8 mouse cellular contexts compared by ENCODE assay signal in the genomic region with DNA sequence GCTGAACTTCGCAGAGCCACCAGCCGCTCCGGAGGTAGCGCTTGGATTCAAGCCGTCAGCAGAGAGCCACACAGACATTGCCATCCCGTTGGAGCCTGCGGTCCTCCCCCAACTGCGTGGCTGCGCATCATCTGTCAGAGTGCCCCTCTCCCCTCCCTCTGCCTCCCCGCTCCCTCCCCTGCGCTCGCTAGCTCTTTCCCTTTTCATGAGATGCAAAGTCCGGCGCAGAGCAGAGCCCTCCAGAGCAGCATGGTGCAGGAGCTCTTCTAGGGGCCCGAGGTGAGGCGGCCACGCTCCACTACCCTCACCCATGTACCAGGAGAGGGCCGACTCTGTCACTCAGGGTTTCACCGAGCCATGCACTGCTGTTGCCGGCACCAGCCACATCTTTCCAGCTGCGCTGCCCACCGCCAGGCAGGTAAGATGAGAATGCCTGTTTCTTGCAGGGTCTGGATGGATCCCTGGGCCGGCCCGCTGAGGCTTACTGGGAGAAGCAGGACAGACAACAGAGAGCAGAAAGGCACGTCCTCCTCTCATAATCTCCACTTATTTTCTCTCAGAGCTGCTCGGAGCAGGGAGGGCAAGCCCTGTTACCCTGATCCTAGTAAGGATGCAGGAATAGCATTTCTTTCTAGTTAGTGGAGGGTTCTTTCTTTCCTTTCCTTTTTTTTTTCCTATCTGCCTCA. TPM values are rescaled to one million over a fixed set of nuclear protein-coding genes. Genes with fewer than 3 reads are reported as not detected.
A peak's percentile ranks its signal among the peaks of the same experiment; 100 is the strongest.
DNase-seq lines count a peak whose midpoint lies in the region; ATAC-seq and TF ChIP-seq lines count a peak whose summit lies in the region.

A gene (plus strand): TSS at position 88 of the 686 bp plus-strand sequence.

- peaks cover 18% of the 10 kb centered on the region; the same call in 1 of the 2 replicates for H3K27me3 ChIP-seq in limb, embryonic 11.5 days (ENCODE audit: control insufficient read depth, insufficient read depth, low read length)

- H3K4me2 ChIP-seq in limb, embryonic 11.5 days (ENCODE audit: low read depth, severe bottlenecking): peak within 1 kb of the TSS; percentile 64

- peak; percentile 41 to 50 for DNase-seq in left cerebral cortex, adult 18-20 months (ENCODE audit: low spot score in 2 of 2)
- DNase-seq in left cerebral cortex, adult 11 months (ENCODE audit: low spot score): no peak
- peak; percentile 71 to 73 for DNase-seq in cerebellum, postnatal 14 days
- peak; percentile 61 for DNase-seq in limb, embryonic 11.5 days (ENCODE audit: low spot score)
- DNase-seq in T-cell, adult 2 months (ENCODE audit: low spot score): no peak
- DNase-seq in heart, adult 11 months: no peak

- peak within 1 kb of the TSS; percentile 29 for H3K4me3 ChIP-seq in limb, embryonic 11.5 days (ENCODE audit: low read depth, low read length)
- peak within 1 kb of the TSS; percentile 45 for H3K4me3 ChIP-seq in olfactory bulb, adult 2 months (ENCODE audit: insufficient read depth, low read depth, low read length)

- WGBS in limb, embryonic 11.5 days: 1% methylated on average over 24 of the region's 26 CpGs
- WGBS in olfactory bulb, adult 2 months: 6% methylated on average over 26 of the region's 26 CpGs

- no peaks in the 10 kb centered on the region for H3K36me3 ChIP-seq in limb, embryonic 11.5 days (ENCODE audit: control insufficient read depth, insufficient read depth, low read length)

- no peak for TF ChIP-seq POLR2A in olfactory bulb, adult 2 months (IDR thresholded peaks at IDR 0.05; ENCODE audit: insufficient read depth, low read depth, low read length)

- TF ChIP-seq CTCF in olfactory bulb, adult 2 months (IDR thresholded peaks at IDR 0.05; ENCODE audit: insufficient read depth, low read depth, low read length): no peak

- H3K27ac ChIP-seq in limb, embryonic 11.5 days (replicated peaks; ENCODE audit: low read depth, low read length): no peak within 1 kb of the TSS
- H3K27ac ChIP-seq in olfactory bulb, adult 2 months (ENCODE audit: insufficient read depth, low read depth, low read length): no peak within 1 kb of the TSS

- peak; percentile 37 to 66 for ATAC-seq in hematopoietic stem cell, adult 5-6 weeks (replicated peaks in 1 of 2; ENCODE audit: insufficient read depth in 1 of 2, low FRiP score in 2 of 2, low TSS enrichment in 1 of 2, low read depth in 1 of 2, poor library complexity in 2 of 2, severe bottlenecking in 2 of 2)
- peak; percentile 59; the same call in 1 of the 2 replicates for ATAC-seq in limb, embryonic 11.5 days (ENCODE audit: insufficient number of reproducible peaks, low FRiP score, low TSS enrichment, low read depth)

- H3K4me1 ChIP-seq in limb, embryonic 11.5 days (ENCODE audit: control insufficient read depth, insufficient read depth, low read length): no peaks in the 10 kb centered on the region
- H3K4me1 ChIP-seq in olfactory bulb, adult 2 months (ENCODE audit: control insufficient read depth, insufficient read depth, low read length): peaks cover 10% of the 10 kb centered on the region

- peak within 1 kb of the TSS; percentile 13; the same call in 1 of the 2 replicates for H3K9ac ChIP-seq in limb, embryonic 11.5 days (ENCODE audit: low read length)

- no peaks in the 10 kb centered on the region for H3K9me3 ChIP-seq in limb, embryonic 11.5 days (ENCODE audit: control insufficient read depth, low read length)

RNA-seq across cellular contexts. Expression of the gene that starts here (rescaled TPM):
- total RNA-seq in left cerebral cortex, adult 18-20 months (2021): 10 to 100 TPM; 60.4 to 61.1 TPM
- total RNA-seq in hematopoietic stem cell, adult 5-6 weeks (2017): 0.44 and 3.6 TPM in 2 replicates
- 0.24 and 0.74 TPM in 2 replicates for polyA plus RNA-seq in limb, embryonic 11.5 days (2014; fragmentation: Nextera tagmentation; extraction: Ambion mirVana)
- not detected in 2 replicates for polyA plus RNA-seq in olfactory bulb, adult 2 months (2012; ENCODE audit: insufficient read depth, insufficient read length, low replicate concordance, missing spikeins)

Comparison
In these comparisons a context has a peak if more than half of its experiments do, and no peak if none do; other contexts are left out.
1. RNA of the gene that starts here (total RNA-seq): 60.4 to 61.1 TPM in left cerebral cortex, adult 18-20 months; 0.44 to 3.6 TPM in hematopoietic stem cell, adult 5-6 weeks; every median in the first group is over 10 times any median in the second.
2. DNase-seq: peak in left cerebral cortex, adult 18-20 months (2 of 2) and cerebellum, postnatal 14 days (2 of 2); none in left cerebral cortex, adult 11 months (single experiment), T-cell, adult 2 months (single experiment) and heart, adult 11 months (single experiment).
3. Peak in DNase-seq, ATAC-seq, H3K4me3 ChIP-seq, H3K9ac ChIP-seq and H3K4me2 ChIP-seq in limb, embryonic 11.5 days; RNA of the gene not detected or under 1 TPM.